8 mouse cellular contexts compared by ENCODE assay signal in the genomic region with DNA sequence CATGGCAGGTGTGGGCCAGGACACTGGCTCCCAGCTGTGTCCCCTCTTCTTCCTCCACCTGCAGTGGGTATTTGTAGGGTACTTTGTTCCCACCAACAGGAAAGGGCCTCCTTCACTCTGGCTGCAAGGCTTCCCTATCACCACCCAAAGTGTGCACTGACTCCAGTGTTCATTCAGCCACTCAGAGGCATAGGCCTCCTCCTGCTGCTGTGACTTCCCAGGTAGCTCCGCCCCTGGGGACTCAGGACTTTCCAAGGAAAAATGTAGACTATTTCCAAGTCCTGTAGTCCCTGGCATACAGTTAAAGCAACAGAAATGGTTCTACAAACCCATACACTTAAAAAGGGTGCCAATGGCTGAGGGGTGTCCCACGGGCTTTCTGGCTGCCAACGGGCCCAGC. TPM values are rescaled to one million over a fixed set of nuclear protein-coding genes. Genes with fewer than 3 reads are reported as not detected.
DNase-seq lines count a peak whose midpoint lies in the region; ATAC-seq and TF ChIP-seq lines count a peak whose summit lies in the region.

No protein-coding gene starts in this region.

- peak; percentile 19 for DNase-seq in cerebellum, adult 11-12 months
- DNase-seq in cerebellum, adult 18-20 months: no peak
- peak; percentile 2 for DNase-seq in ovary, adult 18-20 months (ENCODE audit: low spot score)
- no peak for DNase-seq in ovary, postnatal 10 days (ENCODE audit: low spot score)
- no peak for DNase-seq in heart, postnatal 0 days (ENCODE audit: low spot score)
- no peak for DNase-seq in T-cell, adult 2 months (ENCODE audit: low spot score)

- no peak for TF ChIP-seq CTCF in heart, postnatal 0 days (IDR thresholded peaks at IDR 0.05; ENCODE audit: low read depth)

- H3K27ac ChIP-seq in heart, postnatal 0 days (ENCODE audit: low read depth): no peak overlapping the region
- no peak overlapping the region for H3K27ac ChIP-seq in liver, embryonic 16.5 days (ENCODE audit: low read length)
- peak overlapping the region; percentile 93 for H3K27ac ChIP-seq in stomach, embryonic 16.5 days (ENCODE audit: low read length)

- no peak for TF ChIP-seq EP300 in heart, postnatal 0 days (IDR thresholded peaks at IDR 0.05; ENCODE audit: low read depth)

- H3K36me3 ChIP-seq in heart, postnatal 0 days (replicated peaks; ENCODE audit: control insufficient read depth, insufficient read depth, low read length): no peaks in the 10 kb centered on the region
- no peaks in the 10 kb centered on the region for H3K36me3 ChIP-seq in liver, embryonic 16.5 days (ENCODE audit: control insufficient read depth, insufficient read depth)
- no peaks in the 10 kb centered on the region; the same call in 1 of the 2 replicates for H3K36me3 ChIP-seq in stomach, embryonic 16.5 days (ENCODE audit: control insufficient read depth, insufficient read depth, low read length)

- H3K9ac ChIP-seq in heart, postnatal 0 days (replicated peaks; ENCODE audit: low read depth, low read length): peak overlapping the region; percentile 61
- 0 out of 2 replicates have a peak overlapping the region, but pooled peaks have one; percentile 1 for H3K9ac ChIP-seq in liver, embryonic 16.5 days (ENCODE audit: low read depth, low read length)
- peak overlapping the region; percentile 77 for H3K9ac ChIP-seq in stomach, embryonic 16.5 days (ENCODE audit: low read length)

- H3K27me3 ChIP-seq in heart, postnatal 0 days (ENCODE audit: control insufficient read depth, insufficient read depth, low read length): peaks cover 9% of the 10 kb centered on the region; the same call in 1 of the 2 replicates
- H3K27me3 ChIP-seq in liver, embryonic 16.5 days (ENCODE audit: control insufficient read depth, insufficient read depth, low read depth, low read length): 0 out of 2 replicates have a peak, but pooled peaks cover 2% of the 10 kb centered on the region
- H3K27me3 ChIP-seq in stomach, embryonic 16.5 days (ENCODE audit: control insufficient read depth, insufficient read depth, low read length): no peaks in the 10 kb centered on the region

- H3K9me3 ChIP-seq in heart, postnatal 0 days (replicated peaks; ENCODE audit: control insufficient read depth, low read length): no peaks in the 10 kb centered on the region
- H3K9me3 ChIP-seq in liver, embryonic 16.5 days (replicated peaks; ENCODE audit: control insufficient read depth, low read length): no peaks in the 10 kb centered on the region
- no peaks in the 10 kb centered on the region for H3K9me3 ChIP-seq in stomach, embryonic 16.5 days (replicated peaks; ENCODE audit: control insufficient read depth, low read length)

- peak overlapping the region; percentile 67 for H3K4me3 ChIP-seq in heart, postnatal 0 days (ENCODE audit: low read depth, low read length)
- peak overlapping the region; percentile 61 for H3K4me3 ChIP-seq in liver, embryonic 16.5 days (ENCODE audit: low read depth, low read length)
- peak overlapping the region; percentile 70 for H3K4me3 ChIP-seq in stomach, embryonic 16.5 days (replicated peaks; ENCODE audit: low read length)

- H3K4me2 ChIP-seq in heart, postnatal 0 days (ENCODE audit: low read depth, low read length): peak overlapping the region; percentile 97
- H3K4me2 ChIP-seq in liver, embryonic 16.5 days (ENCODE audit: low read depth, low read length): peak overlapping the region; percentile 69
- peak overlapping the region; percentile 89 for H3K4me2 ChIP-seq in stomach, embryonic 16.5 days (ENCODE audit: low read depth, low read length)

- 43% methylated on average over 3 of the region's 3 CpGs for whole genome bisulfite sequencing in heart, postnatal 0 days
- WGBS in liver, embryonic 16.5 days (ENCODE audit: insufficient replicate concordance): 39% methylated on average over 3 of the region's 3 CpGs
- 25% methylated on average over 3 of the region's 3 CpGs for WGBS in stomach, embryonic 16.5 days

- ATAC-seq in heart, postnatal 0 days (ENCODE audit: insufficient read depth, low read depth): no peak
- ATAC-seq in liver, embryonic 16.5 days (ENCODE audit: low read depth): no peak
- ATAC-seq in stomach, embryonic 16.5 days (ENCODE audit: insufficient read depth, low FRiP score): peak; percentile 14; the same call in 1 of the 2 replicates

- peaks cover 10% of the 10 kb centered on the region for H3K4me1 ChIP-seq in heart, postnatal 0 days (ENCODE audit: control insufficient read depth, insufficient read depth)
- H3K4me1 ChIP-seq in liver, embryonic 16.5 days (ENCODE audit: control insufficient read depth, low read depth, low read length): peaks cover 9% of the 10 kb centered on the region
- H3K4me1 ChIP-seq in stomach, embryonic 16.5 days (ENCODE audit: control insufficient read depth, insufficient read depth, low read length): no peaks in the 10 kb centered on the region; the same call in 1 of the 2 replicates

RNA-seq across cellular contexts. Expression of gene Plpp2, which starts 0.9 kb away (rescaled TPM):
- total RNA-seq in heart, postnatal 0 days (2014; rRNA removed; ENCODE audit: low replicate concordance): 7.4 and 11.7 TPM in 2 replicates
- polyA plus RNA-seq in heart, postnatal 0 days (2015; fragmentation: Nextera tagmentation; extraction: Ambion mirVana): 5.0 and 5.1 TPM in 2 replicates
- polyA plus RNA-seq in liver, embryonic 16.5 days (2015; fragmentation: Nextera tagmentation; extraction: Ambion mirVana): 24.2 and 26.0 TPM in 2 replicates
- 69.9 and 88.4 TPM in 2 replicates for polyA plus RNA-seq in stomach, embryonic 16.5 days (2015; fragmentation: Nextera tagmentation; extraction: Ambion mirVana)

RNA-seq across cellular contexts. Expression of gene Mier2, which starts 22.3 kb away (rescaled TPM):
- total RNA-seq in heart, postnatal 0 days (2014; rRNA removed; ENCODE audit: low replicate concordance): 32.7 and 47.8 TPM in 2 replicates
- polyA plus RNA-seq in heart, postnatal 0 days (2015; fragmentation: Nextera tagmentation; extraction: Ambion mirVana): 11.8 and 12.0 TPM in 2 replicates
- 10.6 and 11.6 TPM in 2 replicates for polyA plus RNA-seq in liver, embryonic 16.5 days (2015; fragmentation: Nextera tagmentation; extraction: Ambion mirVana)
- polyA plus RNA-seq in stomach, embryonic 16.5 days (2015; fragmentation: Nextera tagmentation; extraction: Ambion mirVana): 40.7 and 46.8 TPM in 2 replicates

RNA-seq across cellular contexts. Expression of gene Theg, which starts 54.5 kb away (rescaled TPM):
- total RNA-seq in heart, postnatal 0 days (2014; rRNA removed; ENCODE audit: low replicate concordance): not detected in 2 replicates
- polyA plus RNA-seq in heart, postnatal 0 days (2015; fragmentation: Nextera tagmentation; extraction: Ambion mirVana): not detected in 2 replicates
- not detected in 2 replicates for polyA plus RNA-seq in liver, embryonic 16.5 days (2015; fragmentation: Nextera tagmentation; extraction: Ambion mirVana)
- not detected in 2 replicates for polyA plus RNA-seq in stomach, embryonic 16.5 days (2015; fragmentation: Nextera tagmentation; extraction: Ambion mirVana)

Comparison
In these comparisons a context has a peak if more than half of its experiments do, and no peak if none do; other contexts are left out.
1. DNase-seq: peak in cerebellum, adult 11-12 months (single experiment) and ovary, adult 18-20 months (single experiment); none in cerebellum, adult 18-20 months (0 of 2), ovary, postnatal 10 days (single experiment), heart, postnatal 0 days (single experiment) and T-cell, adult 2 months (single experiment).
2. H3K9ac ChIP-seq: peak in every context shown above with its lines; median percentile 77 in stomach, embryonic 16.5 days; 61 in heart, postnatal 0 days; 1 in liver, embryonic 16.5 days.
3. Peak in every context shown above with its lines, with median percentiles within 50 percentile points of each other: H3K4me2 ChIP-seq and H3K4me3 ChIP-seq.